Mouse (Mus musculus) MEL (cell line): ENCODE results near the gene Hivep2.

ENCODE experiments used
- CHD2 ChIP-seq: IDR thresholded peaks from 2 replicates; pipeline ENCODE4 v1.6.1; 2011; ENCODE audit warnings: low read length, improper control_type of control experiment
- CTCF ChIP-seq, 3 experiments: IDR thresholded peaks in 2 of 3; conservative IDR thresholded peaks in 1 of 3; 2 replicates each; pipeline ENCODE4 v1.5.1; 2011 to 2012; ENCODE audit warnings: low read length in 3 of 3, low read depth in 2 of 3, mild to moderate bottlenecking in 2 of 3, improper control_type of control experiment in 1 of 3, inconsistent platforms in 1 of 3, mixed read lengths in 1 of 3, moderate library complexity in 1 of 3; ENCODE audit not compliant: control insufficient read depth in 1 of 3, insufficient read depth in 1 of 3, poor library complexity in 1 of 3, severe bottlenecking in 1 of 3
- EP300 ChIP-seq, 2 experiments: IDR thresholded peaks; 2 replicates each; pipeline ENCODE4 v1.6.1; 2011; ENCODE audit warnings: improper control_type of control experiment in 2 of 2, low read length in 2 of 2, low read depth in 1 of 2, mild to moderate bottlenecking in 1 of 2
- NELFE ChIP-seq: IDR thresholded peaks from 2 replicates; pipeline ENCODE4 v1.6.1; 2011; ENCODE audit warnings: low read depth, low read length, improper control_type of control experiment
- POLR2A ChIP-seq, 2 experiments: IDR thresholded peaks; 2 replicates each; pipeline ENCODE4 v1.6.1; 2011 to 2012; ENCODE audit warnings: low read length in 2 of 2, mild to moderate bottlenecking in 2 of 2, control low read depth in 1 of 2, improper control_type of control experiment in 1 of 2, low read depth in 1 of 2, moderate library complexity in 1 of 2; ENCODE audit not compliant: control insufficient read depth in 1 of 2, insufficient read depth in 1 of 2, poor library complexity in 1 of 2
- SIN3A ChIP-seq: IDR thresholded peaks from 2 replicates; pipeline ENCODE4 v1.6.1; 2012; ENCODE audit warnings: low read length, improper control_type of control experiment, inconsistent platforms
- TAL1 ChIP-seq: IDR thresholded peaks from 2 replicates; pipeline ENCODE4 v1.6.1; 2012; ENCODE audit warnings: mild to moderate bottlenecking, inconsistent platforms, low read length, moderate library complexity, mixed read lengths
- TCF12 ChIP-seq: IDR thresholded peaks from 2 replicates; pipeline ENCODE4 v1.6.1; 2014; ENCODE audit warnings: low read depth, mild to moderate bottlenecking, inconsistent platforms, low read length, improper control_type of control experiment, moderate library complexity

DNA sequence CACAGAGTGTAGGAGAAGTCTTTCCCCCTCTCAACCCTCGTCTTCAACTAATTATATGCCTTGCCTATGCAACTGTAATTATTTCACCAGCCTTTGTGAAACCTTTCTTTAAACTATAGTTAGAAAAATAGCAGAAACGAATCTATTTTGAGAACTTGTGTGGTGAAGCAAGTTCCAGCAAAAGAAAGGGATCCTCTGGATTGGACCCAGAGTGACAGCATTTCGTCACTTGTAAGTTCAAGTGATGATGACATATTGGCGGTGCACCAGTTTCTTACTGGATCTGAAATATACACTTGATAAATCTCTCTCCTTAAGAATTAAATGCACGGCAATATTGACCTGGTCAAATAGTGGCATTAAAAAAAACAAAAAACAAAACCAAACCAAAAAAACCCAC, 136.1 kb downstream of the Hivep2 start:
- TF ChIP-seq CTCF (IDR thresholded peaks at IDR 0.05 in 2 of 3, conservative IDR thresholded peaks at IDR 0.05 in 1 of 3; ENCODE audit: control insufficient read depth in 1 of 3, insufficient read depth in 1 of 3, low read depth in 2 of 3, low read length in 3 of 3, poor library complexity in 1 of 3, severe bottlenecking in 1 of 3) (no peak), NELFE (no peak), POLR2A (IDR thresholded peaks at IDR 0.05; ENCODE audit: control insufficient read depth in 1 of 2, insufficient read depth in 1 of 2, low read depth in 1 of 2, low read length in 2 of 2, poor library complexity in 1 of 2) (no peak), CHD2 (no peak), SIN3A (no peak), EP300 (IDR thresholded peaks at IDR 0.05; ENCODE audit: low read depth in 1 of 2, low read length in 2 of 2) (no peak), TAL1 (no peak), TCF12 (no peak)
